Mouse (Mus musculus) thymus, adult 2 months (tissue): ENCODE measurements at regions not wholly inside any gene's neighbourhood (a gene's known extent, or its start where the extent isn't known, plus 50 kb on each side); places are given as distances from the start of the nearest gene placed in this dataset.

ENCODE experiments used
- CTCF ChIP-seq: fragments of 200-500 bp; IDR thresholded peaks from 2 replicates; pipeline ENCODE4 v1.5.1; 2012; ENCODE audit warnings: mild to moderate bottlenecking, control low read depth, low read length, moderate library complexity, borderline replicate concordance; ENCODE audit not compliant: control insufficient read depth, poor library complexity, insufficient read depth; ENCODE audit errors: extremely low read depth
- POLR2A ChIP-seq: fragments of 200-500 bp; IDR thresholded peaks from 2 replicates; pipeline ENCODE4 v1.6.1; 2012; ENCODE audit warnings: mild to moderate bottlenecking, low read length, control low read depth, moderate library complexity; ENCODE audit not compliant: control insufficient read depth, poor library complexity, insufficient read depth; ENCODE audit errors: extremely low read depth

GRCm38 (mm10) chr2:148510008-148510681 lies 66.8 kb upstream of the Cd93 start:
- TF ChIP-seq POLR2A, result no peak
- TF ChIP-seq CTCF, result no peak
